Mouse (Mus musculus) MEL (cell line): ENCODE measurements around the gene Grik5.

Experiments used
- CTCF ChIP-seq, 3 experiments: IDR thresholded peaks in 2 of 3; conservative IDR thresholded peaks in 1 of 3; 2 replicates each; pipeline ENCODE4 v1.5.1; 2011 to 2012; ENCODE audit warnings: low read length in 3 of 3, low read depth in 2 of 3, mild to moderate bottlenecking in 2 of 3, improper control_type of control experiment in 1 of 3, inconsistent platforms in 1 of 3, mixed read lengths in 1 of 3, moderate library complexity in 1 of 3; ENCODE audit not compliant: control insufficient read depth in 1 of 3, insufficient read depth in 1 of 3, poor library complexity in 1 of 3, severe bottlenecking in 1 of 3
- EP300 ChIP-seq, 2 experiments: IDR thresholded peaks; 2 replicates each; pipeline ENCODE4 v1.6.1; 2011; ENCODE audit warnings: improper control_type of control experiment in 2 of 2, low read length in 2 of 2, low read depth in 1 of 2, mild to moderate bottlenecking in 1 of 2
- GATA1 ChIP-seq: IDR thresholded peaks from 2 replicates; pipeline ENCODE4 v1.6.1; 2011; ENCODE audit warnings: low read depth, low read length, improper control_type of control experiment
- MEF2A ChIP-seq: IDR thresholded peaks from 2 replicates; pipeline ENCODE4 v1.6.1; 2014; ENCODE audit warnings: low read depth, mild to moderate bottlenecking, inconsistent platforms, low read length, improper control_type of control experiment; ENCODE audit not compliant: poor library complexity, insufficient replicate concordance, severe bottlenecking; ENCODE audit errors: extremely low read depth
- MYB ChIP-seq: IDR thresholded peaks from 2 replicates; pipeline ENCODE4 v1.6.1; 2011; ENCODE audit warnings: mild to moderate bottlenecking, low read depth, low read length, improper control_type of control experiment
- NRF1 ChIP-seq: IDR thresholded peaks from 2 replicates; pipeline ENCODE4 v1.6.1; 2014; ENCODE audit warnings: low read depth, mild to moderate bottlenecking, inconsistent platforms, low read length, improper control_type of control experiment, moderate library complexity; ENCODE audit not compliant: poor library complexity, insufficient read depth, severe bottlenecking
- POLR2A ChIP-seq, 2 experiments: IDR thresholded peaks; 2 replicates each; pipeline ENCODE4 v1.6.1; 2011 to 2012; ENCODE audit warnings: low read length in 2 of 2, mild to moderate bottlenecking in 2 of 2, control low read depth in 1 of 2, improper control_type of control experiment in 1 of 2, low read depth in 1 of 2, moderate library complexity in 1 of 2; ENCODE audit not compliant: control insufficient read depth in 1 of 2, insufficient read depth in 1 of 2, poor library complexity in 1 of 2
- USF2 ChIP-seq, 2 experiments: IDR thresholded peaks; 2 replicates each; pipeline ENCODE4 v1.6.1; 2011 to 2012; ENCODE audit warnings: improper control_type of control experiment in 2 of 2, low read length in 2 of 2, borderline replicate concordance in 1 of 2, inconsistent platforms in 1 of 2, low read depth in 1 of 2, mild to moderate bottlenecking in 1 of 2; ENCODE audit not compliant: insufficient read depth in 1 of 2
- ZNF384 ChIP-seq: IDR thresholded peaks from 2 replicates; pipeline ENCODE4 v1.6.1; 2012; ENCODE audit warnings: low read depth, mild to moderate bottlenecking, inconsistent platforms, low read length, improper control_type of control experiment

- TF ChIP-seq ZNF384 (no peak), CTCF (IDR thresholded peaks at IDR 0.05 in 2 of 3, conservative IDR thresholded peaks at IDR 0.05 in 1 of 3; ENCODE audit: control insufficient read depth in 1 of 3, insufficient read depth in 1 of 3, low read depth in 2 of 3, low read length in 3 of 3, poor library complexity in 1 of 3, severe bottlenecking in 1 of 3) (no peak), EP300 (IDR thresholded peaks at IDR 0.05; ENCODE audit: low read depth in 1 of 2, low read length in 2 of 2) (no peak), USF2 (IDR thresholded peaks at IDR 0.05; ENCODE audit: borderline replicate concordance in 1 of 2, insufficient read depth in 1 of 2, low read depth in 1 of 2, low read length in 2 of 2) (no peak), POLR2A (IDR thresholded peaks at IDR 0.05; ENCODE audit: control insufficient read depth in 1 of 2, insufficient read depth in 1 of 2, low read depth in 1 of 2, low read length in 2 of 2, poor library complexity in 1 of 2) (no peak), MYB (no peak), MEF2A (no peak), NRF1 (no peak), GATA1 (no peak)
Measured at GRCm38 (mm10) chr7:24969805-24970204, 102.3 kb downstream of the Grik5 start.
